Mouse (Mus musculus) spleen, postnatal 36 days (tissue): ENCODE results near the gene Opcml.

ENCODE experiments used
- DNase-seq, 2 experiments: peaks; one replicate each; pipeline ENCODE4 v3.0.0; 2022; ENCODE audit warnings: low spot score in 2 of 2, mixed read lengths in 1 of 2

Opcml gene

DNA sequence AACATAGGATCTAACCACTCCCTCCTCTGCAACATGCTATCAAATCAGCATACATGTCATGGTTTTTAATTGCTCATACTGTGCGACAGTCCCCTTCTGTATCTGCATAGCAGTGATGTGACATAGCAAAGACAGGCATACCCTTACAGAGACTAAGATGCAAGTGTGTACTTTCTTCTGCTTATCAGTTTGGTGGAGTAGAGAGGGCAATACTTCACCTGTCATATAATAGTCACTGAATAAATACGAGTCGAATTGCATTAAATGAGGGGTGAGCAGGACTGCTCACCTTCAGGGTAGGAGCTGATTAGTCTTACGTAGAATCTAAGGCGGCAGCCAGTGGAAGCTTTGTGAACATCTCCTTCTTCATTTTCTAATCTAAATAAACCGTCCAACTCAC is 1146.6 kb downstream of the Opcml start:
- DNase-seq, result no peak

DNA sequence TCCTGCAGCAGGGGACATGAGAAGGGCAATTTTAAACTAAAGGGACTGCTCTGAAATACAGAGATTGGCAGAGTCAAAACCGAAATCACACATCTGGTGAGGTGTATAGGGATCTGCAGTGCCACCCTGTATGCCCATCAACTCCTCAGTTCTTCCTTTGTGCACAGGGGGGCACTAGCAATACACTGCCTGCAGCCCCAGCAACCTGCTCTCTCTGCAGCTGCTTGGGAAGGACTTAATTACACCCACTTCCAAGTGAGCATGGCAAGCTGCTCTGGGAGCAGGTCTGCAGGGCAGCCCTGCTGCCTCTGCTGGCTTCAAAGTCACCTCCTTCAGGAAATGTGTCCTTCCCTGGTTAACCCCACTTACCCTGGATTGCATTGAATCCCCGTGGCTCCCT is 1147.4 kb downstream of the Opcml start:
- DNase-seq, result no peak

GRCm38 (mm10) chr9:28940901-28941300 is 1150.3 kb downstream of the Opcml start:
- DNase-seq, result no peak

GRCm38 (mm10) chr9:28969455-28969854 is 1178.9 kb downstream of the Opcml start:
- no peak for DNase-seq
